Mouse (Mus musculus): Measurements from ENCODE around the gene Eif4g2.

The Eif4g2 gene

GRCm38 (mm10) chr7:111082822-111083732, at the start of gene Eif4g2:
Gene Eif4g2 (minus strand): TSS chr7:111083030.
- DNase-seq, result peak; percentile 99

GRCm38 (mm10) chr7:111132596-111132995, 49.8 kb upstream of the Eif4g2 start:
- no peak for DNase-seq

- no peak for DNase-seq
Observed at GRCm38 (mm10) chr7:111126636-111127395, 44.0 kb upstream of the Eif4g2 start.

GRCm38 (mm10) chr7:111123761-111124546, 41.1 kb upstream of the Eif4g2 start:
- DNase-seq, result no peak

GRCm38 (mm10) chr7:111122531-111123130, 39.8 kb upstream of the Eif4g2 start:
- DNase-seq, result peak; percentile 97

- peak; percentile 83 for DNase-seq
Observed at GRCm38 (mm10) chr7:111122084-111122530, 39.3 kb upstream of the Eif4g2 start.

GRCm38 (mm10) chr7:111121522-111121921, 38.7 kb upstream of the Eif4g2 start:
- no peak for DNase-seq

GRCm38 (mm10) chr7:111109561-111109960, 26.7 kb upstream of the Eif4g2 start:
- no peak for DNase-seq

GRCm38 (mm10) chr7:111109161-111109560, 26.3 kb upstream of the Eif4g2 start:
- no peak for DNase-seq

GRCm38 (mm10) chr7:111098196-111098595, 15.4 kb upstream of the Eif4g2 start:
- DNase-seq, result no peak

GRCm38 (mm10) chr7:111095169-111095568, 12.3 kb upstream of the Eif4g2 start:
- DNase-seq, result no peak

- peak; percentile 64 for DNase-seq
Observed at GRCm38 (mm10) chr7:111085153-111085552, 2.3 kb upstream of the Eif4g2 start.

- DNase-seq, result peak; percentile 38
Observed at GRCm38 (mm10) chr7:111084443-111084842, 1.6 kb upstream of the Eif4g2 start.

GRCm38 (mm10) chr7:111083733-111084120, 897 bp upstream of the Eif4g2 start:
- no peak for DNase-seq

- peak; percentile 88 for DNase-seq
Observed at GRCm38 (mm10) chr7:111082043-111082821, 598 bp downstream of the Eif4g2 start.

- DNase-seq, result no peak
Observed at GRCm38 (mm10) chr7:111080876-111081275, 2.0 kb downstream of the Eif4g2 start.

- no peak for DNase-seq
Observed at GRCm38 (mm10) chr7:111080026-111080425, 2.8 kb downstream of the Eif4g2 start.

- DNase-seq, result no peak
Observed at GRCm38 (mm10) chr7:111078271-111078670, 4.6 kb downstream of the Eif4g2 start.

- no peak for DNase-seq
Observed at GRCm38 (mm10) chr7:111075288-111075687, 7.5 kb downstream of the Eif4g2 start.

- no peak for DNase-seq
Observed at GRCm38 (mm10) chr7:111072410-111072809, 10.4 kb downstream of the Eif4g2 start.

- no peak for DNase-seq
Observed at GRCm38 (mm10) chr7:111070167-111070496, 12.7 kb downstream of the Eif4g2 start.
